Mouse (Mus musculus) T-helper 1 cell (primary cell): Measurements from ENCODE around the gene P2ry12.

Experiments
- in situ Hi-C: fragments of 300-600 bp; cut with MboI, MseI; formaldehyde crosslinking; loops from one replicate; pipeline ENCODE4 v1.15.1; 2025; ENCODE audit warnings: high pct_unique_total_duplicates

Gene P2ry12

DNA sequence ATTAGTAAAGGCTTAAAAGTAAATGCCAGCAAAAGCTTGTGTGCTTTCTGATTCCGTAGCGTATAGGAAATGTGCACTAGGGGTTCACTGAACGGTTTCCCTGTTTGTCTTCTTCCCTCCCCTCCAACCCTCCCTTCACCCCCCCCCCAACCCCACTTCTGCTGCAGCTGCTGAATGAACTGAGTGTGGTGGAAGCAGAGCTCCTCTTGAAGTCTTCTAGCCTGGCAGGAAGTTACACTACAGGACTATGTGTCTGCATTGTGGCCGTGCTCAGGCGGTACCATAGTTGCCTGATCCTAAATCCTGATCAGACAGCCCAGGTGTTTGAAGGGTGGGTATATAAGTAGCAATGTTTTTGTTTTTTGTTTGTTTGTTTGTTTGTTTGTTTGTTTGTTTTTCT, 27.8 kb downstream of the P2ry12 start:
- in situ Hi-C loops = no loop called here

DNA sequence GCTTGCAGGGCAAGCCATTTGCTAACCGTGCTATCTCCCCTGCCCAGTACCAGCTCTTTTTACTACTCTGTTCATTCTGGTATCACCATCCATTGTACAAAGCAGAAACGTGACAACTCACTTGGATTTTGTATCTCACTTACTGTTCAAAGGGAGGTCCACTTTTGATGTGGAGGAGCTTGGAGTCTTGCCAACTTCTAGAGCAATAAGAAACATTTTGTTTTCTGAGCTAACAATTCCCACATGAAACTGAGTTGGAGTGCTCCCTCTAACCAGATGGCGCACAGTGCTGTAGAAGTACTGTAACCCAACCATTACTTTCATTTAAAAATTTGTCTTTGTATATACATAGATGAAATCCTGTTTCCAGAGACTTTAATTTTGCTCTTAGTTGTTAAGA, 31.8 kb downstream of the P2ry12 start:
- in situ Hi-C loops = no loop called here

- in situ Hi-C loops = no loop called here
These were observed 33.7 kb downstream of the P2ry12 start for GRCm38 (mm10) chr3:59228730-59229551.

DNA sequence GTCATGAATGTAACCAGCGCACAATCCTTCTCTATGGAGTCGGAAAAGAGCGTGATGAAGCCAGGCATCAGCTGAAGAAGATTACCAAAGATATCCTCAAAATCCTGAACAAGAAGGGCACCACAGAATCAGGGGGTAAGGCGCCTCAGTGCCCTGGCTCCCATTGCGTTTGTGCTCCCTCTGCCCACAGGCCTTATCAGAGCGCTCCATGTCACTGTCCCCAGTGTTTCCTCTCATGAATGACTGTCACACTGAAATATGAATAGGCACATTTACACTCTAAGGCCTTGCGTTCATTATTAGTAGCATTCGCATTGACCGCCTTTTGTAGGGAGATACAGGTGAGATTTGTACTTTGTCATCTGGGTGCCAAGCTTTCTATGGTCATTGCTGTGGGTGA, 35.0 kb downstream of the P2ry12 start:
- in situ Hi-C loops = no loop called here

- in situ Hi-C loops = no loop called here
These were observed 37.3 kb downstream of the P2ry12 start for GRCm38 (mm10) chr3:59225411-59225810.

GRCm38 (mm10) chr3:59222303-59222702, 40.4 kb downstream of the P2ry12 start:
- in situ Hi-C loops = no loop called here

- in situ Hi-C loops = no loop called here
These were observed 43.3 kb downstream of the P2ry12 start for GRCm38 (mm10) chr3:59219326-59219725.

- in situ Hi-C loops = no loop called here
These were observed 45.5 kb downstream of the P2ry12 start for GRCm38 (mm10) chr3:59217211-59217610.

GRCm38 (mm10) chr3:59212404-59212803, 50.3 kb downstream of the P2ry12 start:
- in situ Hi-C loops = no loop called here

- in situ Hi-C loops = no loop called here
These were observed 50.9 kb downstream of the P2ry12 start for GRCm38 (mm10) chr3:59211784-59212183.

DNA sequence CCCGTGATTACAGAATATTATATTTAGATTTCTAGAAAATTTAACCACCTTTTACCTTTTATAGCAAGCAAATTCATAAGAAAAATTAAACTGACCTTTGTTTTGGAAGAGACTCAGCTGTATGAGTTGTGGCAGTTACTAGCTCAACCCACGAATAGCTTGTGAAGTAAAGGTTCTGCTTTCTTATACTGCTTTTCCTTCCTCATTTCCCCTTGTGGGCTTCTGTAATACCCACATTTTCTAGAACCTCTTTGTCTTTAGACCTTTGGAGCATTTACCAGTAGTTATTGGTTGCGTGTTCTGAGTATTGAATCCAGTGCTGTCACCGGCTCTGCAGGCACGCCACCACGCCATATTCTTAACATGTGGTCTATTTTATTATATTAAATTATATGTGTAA, 51.9 kb downstream of the P2ry12 start, which contains the start of gene P2ry13:
Gene P2ry13 (minus strand): TSS at position 156 of the 400 bp plus-strand sequence.
- in situ Hi-C loops = no loop called here

- in situ Hi-C loops = no loop called here
These were observed 52.6 kb downstream of the P2ry12 start for GRCm38 (mm10) chr3:59210089-59210488.

DNA sequence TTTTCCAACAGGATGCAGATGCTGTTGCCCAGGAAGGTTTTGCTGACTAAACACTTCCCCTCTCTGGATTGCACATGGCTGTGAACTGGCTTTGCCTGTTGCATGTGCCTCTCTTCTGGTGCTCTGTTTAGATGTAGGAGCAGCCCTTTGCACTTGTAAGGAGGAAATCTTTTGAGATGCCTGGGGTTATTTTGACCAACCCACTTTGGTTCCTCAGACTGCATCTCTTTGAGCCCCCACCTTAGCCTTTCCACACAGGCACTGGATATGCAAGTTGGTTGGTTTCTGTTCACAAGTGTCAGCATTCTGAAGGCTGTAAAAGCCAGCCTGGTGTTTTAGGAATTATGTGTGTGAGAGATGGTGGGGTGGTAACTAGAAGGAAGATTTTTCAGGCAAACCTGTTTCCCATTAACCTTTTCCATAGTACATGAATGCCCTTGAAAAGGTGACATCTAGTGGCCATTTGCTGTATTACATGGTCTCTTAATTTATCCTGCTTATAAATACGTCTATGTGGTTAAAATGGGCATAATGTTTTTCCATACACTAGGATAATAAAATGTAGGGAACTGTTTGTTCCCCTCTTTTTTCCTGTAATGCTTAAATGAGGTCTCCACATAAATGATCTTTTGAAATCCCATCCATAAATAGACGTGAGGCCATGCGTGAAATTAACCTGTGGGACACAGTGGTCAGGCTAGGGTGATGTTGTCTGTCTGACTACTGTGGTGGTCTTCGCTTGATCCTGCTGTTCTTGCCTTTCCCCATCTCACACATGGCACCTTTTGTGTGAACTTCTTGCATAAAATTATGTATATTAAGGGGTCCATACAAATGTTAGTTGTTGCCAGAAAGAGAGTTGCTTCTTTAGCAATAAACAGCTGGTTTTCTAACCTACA, 53.8 kb downstream of the P2ry12 start:
- in situ Hi-C loops = loop anchor here (10.0 kb wide), 1 partner anchor 94 kb away; no protein-coding TSS in a partner anchor

DNA sequence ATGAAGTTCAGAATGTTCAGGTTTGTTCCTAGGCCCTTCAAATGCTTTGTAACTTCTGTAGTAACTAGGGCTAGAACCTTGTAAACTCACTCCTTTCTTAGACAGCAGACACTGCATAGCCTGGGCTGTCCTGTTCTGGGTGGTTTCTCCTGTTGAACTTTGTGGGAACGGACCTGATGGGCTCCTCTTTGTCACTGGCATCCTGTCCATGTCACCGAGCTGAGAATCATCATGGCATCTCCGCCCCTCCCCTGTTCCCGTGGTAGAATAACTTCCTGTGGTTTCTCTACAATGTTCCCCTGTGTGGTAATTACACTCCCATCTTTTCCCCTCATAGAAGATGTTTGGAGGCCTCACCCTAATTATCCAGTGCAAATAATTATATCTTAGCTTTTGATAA, 56.7 kb downstream of the P2ry12 start:
- in situ Hi-C loops = loop anchor here (10.0 kb wide), 1 partner anchor 91 kb away; no protein-coding TSS in a partner anchor

DNA sequence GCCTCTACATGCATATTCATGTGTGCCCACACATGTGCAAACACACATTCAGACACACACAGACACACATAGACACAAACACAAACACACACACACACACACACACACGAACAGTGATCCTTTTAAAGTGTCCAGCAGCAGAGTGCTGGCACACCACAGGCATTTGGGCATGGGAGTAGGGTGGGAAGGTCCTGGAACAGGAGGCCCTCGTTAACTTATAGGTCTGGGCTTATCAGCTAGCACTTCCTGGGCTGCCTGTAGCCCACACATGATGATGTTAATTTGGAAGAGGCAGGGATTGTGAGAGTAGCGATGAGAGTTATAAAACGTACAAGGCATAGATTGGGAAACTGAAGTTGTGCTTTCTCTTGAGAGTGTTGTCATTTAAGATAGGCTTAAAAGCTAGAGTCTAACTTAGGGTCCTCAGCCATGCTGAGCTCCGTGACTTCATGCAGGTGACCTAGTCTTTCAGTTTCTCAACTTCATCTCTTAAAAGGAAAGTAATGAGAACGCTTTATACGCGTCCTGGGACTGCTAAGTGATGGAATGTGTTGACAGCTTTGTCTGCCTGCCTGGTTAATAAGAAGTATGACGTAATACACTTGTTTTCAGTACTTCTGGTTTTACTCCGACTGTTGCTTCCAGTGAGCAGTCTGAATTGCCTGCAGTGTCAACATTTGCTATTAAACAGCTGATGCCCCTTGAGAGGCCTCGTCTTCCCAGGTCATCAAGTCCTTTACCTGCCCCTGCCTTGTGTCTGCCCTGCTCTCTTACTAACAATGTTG, 57.8 kb downstream of the P2ry12 start:
- in situ Hi-C loops = loop anchor here (10.0 kb wide), 1 partner anchor 90 kb away; no protein-coding TSS in a partner anchor

- in situ Hi-C loops = loop anchor here (10.0 kb wide), 1 partner anchor 89 kb away; no protein-coding TSS in a partner anchor
These were observed 58.7 kb downstream of the P2ry12 start for GRCm38 (mm10) chr3:59203802-59204520.

DNA sequence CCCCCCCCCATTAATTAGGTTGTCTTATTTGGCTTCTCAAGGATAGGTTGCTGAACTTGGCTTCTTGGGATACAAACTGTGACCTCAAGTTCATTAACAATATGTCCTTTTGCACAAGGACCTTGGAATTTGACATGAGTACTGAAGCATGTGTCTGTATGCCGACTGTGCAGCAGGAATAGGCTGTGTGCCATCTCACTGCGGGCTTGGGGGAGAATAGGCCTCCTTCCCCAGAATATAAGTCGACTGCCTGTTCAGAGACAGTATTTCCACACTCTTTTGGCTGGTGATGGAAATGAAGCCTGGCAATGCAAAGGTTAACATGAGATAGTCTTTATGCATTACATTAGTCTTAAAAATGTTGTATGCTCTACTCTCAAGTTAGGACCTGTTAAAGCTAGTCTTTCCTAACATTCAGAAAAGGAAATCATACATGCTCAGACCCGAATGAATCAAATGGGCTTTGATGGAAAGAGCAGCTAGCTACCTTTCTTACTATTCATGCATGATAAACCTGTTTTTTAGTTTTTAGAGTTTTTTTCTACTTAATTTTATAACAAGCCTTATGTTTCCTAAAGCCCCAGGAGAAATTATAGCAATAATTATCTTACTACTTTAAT, 65.2 kb downstream of the P2ry12 start:
- in situ Hi-C loops = no loop called here

- in situ Hi-C loops = no loop called here
These were observed 67.7 kb downstream of the P2ry12 start, which contains the start of gene Gpr87 for GRCm38 (mm10) chr3:59194938-59195337. Gene Gpr87 (minus strand): TSS chr3:59195104.

DNA sequence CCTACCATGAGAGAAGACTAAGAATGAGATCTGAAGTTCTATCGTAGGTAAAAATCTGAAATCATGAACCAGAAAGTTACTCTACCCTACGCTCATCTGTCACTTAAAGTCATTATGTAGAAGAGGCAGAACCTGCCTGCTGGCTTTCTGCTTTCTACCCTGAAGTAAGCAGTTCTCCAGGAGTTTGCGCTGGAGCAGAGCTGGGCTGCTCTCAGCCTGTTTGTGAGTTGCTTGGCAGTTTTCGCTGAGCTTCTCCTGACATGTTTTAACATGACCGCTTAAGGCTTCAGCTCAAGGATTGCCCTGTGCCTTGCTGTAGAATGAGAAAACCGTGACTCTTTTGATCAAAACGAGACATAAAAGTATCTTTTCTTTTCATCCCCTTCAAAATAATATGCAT, 68.6 kb downstream of the P2ry12 start:
- in situ Hi-C loops = no loop called here

DNA sequence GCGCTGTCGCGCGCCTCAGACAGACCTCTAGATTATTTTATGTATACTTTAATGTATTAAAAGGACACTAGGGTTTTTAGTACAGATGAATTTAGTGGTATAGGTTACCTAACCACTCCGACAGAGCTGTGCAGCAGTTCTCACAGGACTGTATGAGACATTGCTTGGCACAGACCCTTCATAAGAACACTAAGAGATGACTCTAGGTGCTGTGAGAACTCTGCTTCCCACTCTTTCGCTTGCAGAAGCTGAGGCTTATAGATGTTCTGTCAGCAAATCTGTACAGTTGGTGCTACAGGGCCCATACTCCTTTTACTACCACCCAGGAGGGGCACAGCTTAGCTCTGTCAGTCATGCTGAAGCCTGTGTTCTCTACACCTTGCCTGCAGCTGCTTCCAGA, 71.0 kb downstream of the P2ry12 start:
- in situ Hi-C loops = no loop called here
